ENCODE assay signal across 8 mouse cellular contexts in genomic region chr7:30394379-30394778, GRCm38 (mm10). TPM values are rescaled to one million over a fixed set of nuclear protein-coding genes. Genes with fewer than 3 reads are reported as not detected.
A peak's percentile ranks its signal among the peaks of the same experiment; 100 is the strongest.
DNase-seq lines count a peak whose midpoint lies in the region; ATAC-seq and TF ChIP-seq lines count a peak whose summit lies in the region.

No protein-coding gene starts in this region.

- no peak overlapping the region for H3K9ac ChIP-seq in midbrain, embryonic 16.5 days (ENCODE audit: low read depth, low read length)
- no peak overlapping the region for H3K9ac ChIP-seq in intestine, embryonic 15.5 days
- H3K9ac ChIP-seq in lung, postnatal 0 days (replicated peaks; ENCODE audit: low read depth): no peak overlapping the region
- H3K9ac ChIP-seq in stomach, postnatal 0 days (ENCODE audit: low read length): no peak overlapping the region

- H3K27me3 ChIP-seq in midbrain, embryonic 10.5 days (ENCODE audit: low read depth, poor library complexity, severe bottlenecking): no peaks in the 10 kb centered on the region
- no peaks in the 10 kb centered on the region for H3K27me3 ChIP-seq in midbrain, embryonic 16.5 days (ENCODE audit: control insufficient read depth, insufficient read depth, low read depth, low read length)
- H3K27me3 ChIP-seq in intestine, embryonic 15.5 days (replicated peaks): no peaks in the 10 kb centered on the region
- H3K27me3 ChIP-seq in lung, postnatal 0 days (replicated peaks; ENCODE audit: insufficient read depth, low read length): no peaks in the 10 kb centered on the region
- no peaks in the 10 kb centered on the region for H3K27me3 ChIP-seq in stomach, postnatal 0 days (ENCODE audit: control insufficient read depth, insufficient read depth, low read length)

- no peaks in the 10 kb centered on the region for H3K36me3 ChIP-seq in midbrain, embryonic 10.5 days
- no peaks in the 10 kb centered on the region for H3K36me3 ChIP-seq in midbrain, embryonic 16.5 days (ENCODE audit: control insufficient read depth, insufficient read depth, low read length)
- no peaks in the 10 kb centered on the region for H3K36me3 ChIP-seq in intestine, embryonic 15.5 days
- no peaks in the 10 kb centered on the region for H3K36me3 ChIP-seq in lung, postnatal 0 days (ENCODE audit: insufficient read depth, low read length)
- H3K36me3 ChIP-seq in stomach, postnatal 0 days (ENCODE audit: control insufficient read depth, insufficient read depth, low read length): no peaks in the 10 kb centered on the region

- peak; percentile 34 for TF ChIP-seq EP300 in lung, postnatal 0 days (IDR thresholded peaks at IDR 0.05)
- no peak for TF ChIP-seq EP300 in stomach, postnatal 0 days (optimal IDR thresholded peaks at IDR 0.05)

- peaks cover 4% of the 10 kb centered on the region for H3K4me1 ChIP-seq in midbrain, embryonic 10.5 days
- peaks cover 4% of the 10 kb centered on the region; the same call in 1 of the 2 replicates for H3K4me1 ChIP-seq in midbrain, embryonic 16.5 days (ENCODE audit: control insufficient read depth, insufficient read depth, low read length)
- H3K4me1 ChIP-seq in intestine, embryonic 15.5 days (replicated peaks): no peaks in the 10 kb centered on the region
- H3K4me1 ChIP-seq in lung, postnatal 0 days (ENCODE audit: insufficient read depth, low read depth, low read length): no peaks in the 10 kb centered on the region
- no peaks in the 10 kb centered on the region for H3K4me1 ChIP-seq in stomach, postnatal 0 days (replicated peaks; ENCODE audit: control insufficient read depth, insufficient read depth)

- TF ChIP-seq CTCF in lung, postnatal 0 days (IDR thresholded peaks at IDR 0.05): no peak
- no peak for TF ChIP-seq CTCF in stomach, postnatal 0 days (IDR thresholded peaks at IDR 0.05; ENCODE audit: low read depth)

- H3K4me3 ChIP-seq in midbrain, embryonic 10.5 days: no peak overlapping the region
- no peak overlapping the region for H3K4me3 ChIP-seq in midbrain, embryonic 16.5 days (ENCODE audit: low read depth, low read length)
- no peak overlapping the region for H3K4me3 ChIP-seq in intestine, embryonic 15.5 days (replicated peaks)
- H3K4me3 ChIP-seq in lung, postnatal 0 days (ENCODE audit: low read depth, low read length): no peak overlapping the region
- H3K4me3 ChIP-seq in stomach, postnatal 0 days (ENCODE audit: low read depth, low read length): no peak overlapping the region

- no peak overlapping the region for H3K27ac ChIP-seq in midbrain, embryonic 10.5 days (replicated peaks)
- H3K27ac ChIP-seq in midbrain, embryonic 16.5 days (ENCODE audit: low read length): no peak overlapping the region; the same call in 1 of the 2 replicates
- 0 out of 2 replicates have a peak overlapping the region, but pooled peaks have one; percentile 13 for H3K27ac ChIP-seq in intestine, embryonic 15.5 days
- peak overlapping the region; percentile 77 for H3K27ac ChIP-seq in lung, postnatal 0 days (ENCODE audit: low read length)
- H3K27ac ChIP-seq in stomach, postnatal 0 days (replicated peaks): no peak overlapping the region; the same call in 1 of the 2 replicates

- no peak overlapping the region for H3K4me2 ChIP-seq in midbrain, embryonic 16.5 days (ENCODE audit: low read length)
- no peak overlapping the region for H3K4me2 ChIP-seq in intestine, embryonic 15.5 days (replicated peaks)
- H3K4me2 ChIP-seq in lung, postnatal 0 days (replicated peaks; ENCODE audit: low read depth, low read length): no peak overlapping the region
- no peak overlapping the region for H3K4me2 ChIP-seq in stomach, postnatal 0 days (replicated peaks; ENCODE audit: low read depth)

- 77% methylated on average over 11 of the region's 11 CpGs for WGBS in midbrain, embryonic 10.5 days
- WGBS in midbrain, embryonic 16.5 days: 62% methylated on average over 11 of the region's 11 CpGs
- 40% methylated on average over 11 of the region's 11 CpGs for WGBS in intestine, embryonic 15.5 days
- 21% methylated on average over 10 of the region's 11 CpGs for WGBS in lung, postnatal 0 days
- 66% methylated on average over 10 of the region's 11 CpGs for WGBS in stomach, postnatal 0 days

- no peak for ATAC-seq in midbrain, embryonic 16.5 days
- no peak for ATAC-seq in intestine, embryonic 15.5 days
- ATAC-seq in lung, postnatal 0 days: peak; percentile 90
- ATAC-seq in stomach, postnatal 0 days (ENCODE audit: low FRiP score, low TSS enrichment): no peak

- peak; percentile 13 for DNase-seq in midbrain, embryonic 10.5 days (ENCODE audit: low spot score)
- peak; percentile 40 for DNase-seq in embryo, embryonic 10.5 days (ENCODE audit: low spot score)
- peak; percentile 77 for DNase-seq in lung, postnatal 0 days (ENCODE audit: low spot score)
- DNase-seq in stomach, postnatal 0 days (ENCODE audit: low spot score): peak; percentile 21
- DNase-seq in adipocyte (ENCODE audit: low spot score): no peak
- DNase-seq in urinary bladder, adult 2 months (ENCODE audit: low spot score): no peak

- no peaks in the 10 kb centered on the region for H3K9me3 ChIP-seq in midbrain, embryonic 10.5 days (replicated peaks)
- H3K9me3 ChIP-seq in midbrain, embryonic 16.5 days (replicated peaks; ENCODE audit: control insufficient read depth, low read length, poor library complexity, severe bottlenecking): no peaks in the 10 kb centered on the region
- no peaks in the 10 kb centered on the region for H3K9me3 ChIP-seq in intestine, embryonic 15.5 days
- no peaks in the 10 kb centered on the region for H3K9me3 ChIP-seq in lung, postnatal 0 days (ENCODE audit: low read length)
- no peaks in the 10 kb centered on the region for H3K9me3 ChIP-seq in stomach, postnatal 0 days (ENCODE audit: control insufficient read depth, low read length)

RNA-seq across cellular contexts. Expression of gene Tyrobp, which starts 19.2 kb away (rescaled TPM):
- polyA plus RNA-seq in midbrain, embryonic 10.5 days (2016; fragmentation: Nextera tagmentation; extraction: Ambion mirVana): 15.7 and 19.6 TPM in 2 replicates
- 15.3 and 23.5 TPM in 2 replicates for polyA plus RNA-seq in midbrain, embryonic 16.5 days (2015; fragmentation: Nextera tagmentation; extraction: Ambion mirVana)
- 49.8 and 63.7 TPM in 2 replicates for polyA plus RNA-seq in intestine, embryonic 15.5 days (2015; fragmentation: Nextera tagmentation; extraction: Ambion mirVana)
- polyA plus RNA-seq in lung, postnatal 0 days (2015; fragmentation: Nextera tagmentation; extraction: Ambion mirVana): 209 and 244 TPM in 2 replicates
- 66.6 and 71.0 TPM in 2 replicates for polyA plus RNA-seq in stomach, postnatal 0 days (2015; fragmentation: Nextera tagmentation; extraction: Ambion mirVana)
- 85.1 and 117 TPM in 2 replicates for polyA plus RNA-seq in urinary bladder, adult 2 months (2012; rRNA removed)

RNA-seq across cellular contexts. Expression of gene Hcst, which starts 25.3 kb away (rescaled TPM):
- polyA plus RNA-seq in midbrain, embryonic 10.5 days (2016; fragmentation: Nextera tagmentation; extraction: Ambion mirVana): 0.35 TPM in 1 of 2 replicates, not detected in the other
- polyA plus RNA-seq in midbrain, embryonic 16.5 days (2015; fragmentation: Nextera tagmentation; extraction: Ambion mirVana): not detected in 2 replicates
- 2.2 and 2.5 TPM in 2 replicates for polyA plus RNA-seq in intestine, embryonic 15.5 days (2015; fragmentation: Nextera tagmentation; extraction: Ambion mirVana)
- 7.2 and 9.4 TPM in 2 replicates for polyA plus RNA-seq in lung, postnatal 0 days (2015; fragmentation: Nextera tagmentation; extraction: Ambion mirVana)
- polyA plus RNA-seq in stomach, postnatal 0 days (2015; fragmentation: Nextera tagmentation; extraction: Ambion mirVana): 3.2 and 3.7 TPM in 2 replicates
- polyA plus RNA-seq in urinary bladder, adult 2 months (2012; rRNA removed): 3.3 and 3.8 TPM in 2 replicates

RNA-seq across cellular contexts. Expression of gene Nfkbid, which starts 27.2 kb away (rescaled TPM):
- polyA plus RNA-seq in midbrain, embryonic 10.5 days (2016; fragmentation: Nextera tagmentation; extraction: Ambion mirVana): 1.4 and 1.5 TPM in 2 replicates
- 2.7 and 2.9 TPM in 2 replicates for polyA plus RNA-seq in midbrain, embryonic 16.5 days (2015; fragmentation: Nextera tagmentation; extraction: Ambion mirVana)
- polyA plus RNA-seq in intestine, embryonic 15.5 days (2015; fragmentation: Nextera tagmentation; extraction: Ambion mirVana): 2.1 and 2.4 TPM in 2 replicates
- 1.9 and 2.5 TPM in 2 replicates for polyA plus RNA-seq in lung, postnatal 0 days (2015; fragmentation: Nextera tagmentation; extraction: Ambion mirVana)
- 1.1 TPM in 2 replicates for polyA plus RNA-seq in stomach, postnatal 0 days (2015; fragmentation: Nextera tagmentation; extraction: Ambion mirVana)
- polyA plus RNA-seq in urinary bladder, adult 2 months (2012; rRNA removed): 1.8 and 2.0 TPM in 2 replicates

RNA-seq across cellular contexts. Expression of gene Lrfn3, which starts 31.8 kb away (rescaled TPM):
- 5.4 and 6.2 TPM in 2 replicates for polyA plus RNA-seq in midbrain, embryonic 10.5 days (2016; fragmentation: Nextera tagmentation; extraction: Ambion mirVana)
- 15.2 and 15.7 TPM in 2 replicates for polyA plus RNA-seq in midbrain, embryonic 16.5 days (2015; fragmentation: Nextera tagmentation; extraction: Ambion mirVana)
- 2.9 and 3.9 TPM in 2 replicates for polyA plus RNA-seq in intestine, embryonic 15.5 days (2015; fragmentation: Nextera tagmentation; extraction: Ambion mirVana)
- 2.0 and 2.8 TPM in 2 replicates for polyA plus RNA-seq in lung, postnatal 0 days (2015; fragmentation: Nextera tagmentation; extraction: Ambion mirVana)
- 2.9 and 3.3 TPM in 2 replicates for polyA plus RNA-seq in stomach, postnatal 0 days (2015; fragmentation: Nextera tagmentation; extraction: Ambion mirVana)
- 7.9 and 11.9 TPM in 2 replicates for polyA plus RNA-seq in urinary bladder, adult 2 months (2012; rRNA removed)

RNA-seq across cellular contexts. Expression of gene Aplp1, which starts 51.0 kb away (rescaled TPM):
- polyA plus RNA-seq in midbrain, embryonic 10.5 days (2016; fragmentation: Nextera tagmentation; extraction: Ambion mirVana): 69.6 and 124 TPM in 2 replicates
- 761 and 788 TPM in 2 replicates for polyA plus RNA-seq in midbrain, embryonic 16.5 days (2015; fragmentation: Nextera tagmentation; extraction: Ambion mirVana)
- polyA plus RNA-seq in intestine, embryonic 15.5 days (2015; fragmentation: Nextera tagmentation; extraction: Ambion mirVana): 39.0 and 40.8 TPM in 2 replicates
- 6.8 and 8.1 TPM in 2 replicates for polyA plus RNA-seq in lung, postnatal 0 days (2015; fragmentation: Nextera tagmentation; extraction: Ambion mirVana)
- polyA plus RNA-seq in stomach, postnatal 0 days (2015; fragmentation: Nextera tagmentation; extraction: Ambion mirVana): 21.7 and 24.1 TPM in 2 replicates
- 4.2 and 4.5 TPM in 2 replicates for polyA plus RNA-seq in urinary bladder, adult 2 months (2012; rRNA removed)

Comparison
In these comparisons a context has a peak if more than half of its experiments do, and no peak if none do; other contexts are left out.
1. DNase-seq: peak in midbrain, embryonic 10.5 days (single experiment), embryo, embryonic 10.5 days (single experiment), lung, postnatal 0 days (single experiment) and stomach, postnatal 0 days (single experiment); none in adipocyte (single experiment) and urinary bladder, adult 2 months (single experiment).
2. H3K27ac ChIP-seq: peak in intestine, embryonic 15.5 days (single experiment) and lung, postnatal 0 days (single experiment); none in midbrain, embryonic 10.5 days (single experiment), midbrain, embryonic 16.5 days (single experiment) and stomach, postnatal 0 days (single experiment).